Mouse (Mus musculus) small intestine, adult 2 months (tissue): Measurements from ENCODE around the gene Epas1. TPM values are rescaled to one million over a fixed set of nuclear protein-coding genes. Genes with fewer than 3 reads are reported as not detected.

Experiments
- H3K27ac ChIP-seq: fragments of 200-500 bp; 2 replicates; pipeline ENCODE4 v1.5.1; 2012; ENCODE audit warnings: low read depth, low read length, control low read depth, inconsistent platforms; ENCODE audit not compliant: insufficient read depth
- H3K27me3 ChIP-seq: fragments of 200-500 bp; 2 replicates; pipeline ENCODE4 v1.6.1; 2012; ENCODE audit warnings: mild to moderate bottlenecking, moderate library complexity, low read length, inconsistent platforms; ENCODE audit not compliant: control insufficient read depth, insufficient read depth
- H3K36me3 ChIP-seq: fragments of 200-500 bp; 2 replicates; pipeline ENCODE4 v1.6.1; 2012; ENCODE audit warnings: mild to moderate bottlenecking, low read length, control low read depth, inconsistent platforms; ENCODE audit not compliant: control insufficient read depth, insufficient read depth
- H3K4me1 ChIP-seq: fragments of 200-500 bp; 2 replicates; pipeline ENCODE4 v1.6.1; 2012; ENCODE audit warnings: low read length, inconsistent platforms, mixed read lengths; ENCODE audit not compliant: control insufficient read depth, insufficient read depth, insufficient read length
- H3K4me3 ChIP-seq: fragments of 200-500 bp; 2 replicates; pipeline ENCODE4 v1.5.1; 2012; ENCODE audit warnings: low read depth, mild to moderate bottlenecking, control low read depth, inconsistent platforms, low read length, moderate library complexity
- CTCF ChIP-seq: fragments of 200-500 bp; IDR thresholded peaks from 2 replicates; pipeline ENCODE4 v1.5.1; 2012; ENCODE audit warnings: low read depth, mild to moderate bottlenecking, control low read depth, inconsistent platforms, low read length, moderate library complexity, mixed read lengths; ENCODE audit not compliant: insufficient replicate concordance, insufficient read length; ENCODE audit errors: extremely low read depth
- POLR2A ChIP-seq: fragments of 200-500 bp; IDR thresholded peaks from 2 replicates; pipeline ENCODE4 v1.6.1; 2012; ENCODE audit warnings: low read depth, mild to moderate bottlenecking, control low read depth, inconsistent platforms, low read length, moderate library complexity
- WGBS: fragments of 180-500 bp; shearing (Covaris S2); methylation state at CpG from one replicate; pipeline ENCODE4 v1.1.7; 2018; 5-methylcytosine and 5-hydroxymethylcytosine counted together
- polyA plus RNA-seq: library from polyadenylated mRNA; depleted of rRNA; stranded (reverse); fragments of >200 nt; gene quantifications from 2 replicates; pipeline ENCODE4 v1.2.3, GENCODE M21; 2012; rRNA removed

Gene Epas1
- polyA plus RNA-seq, 1 experiment: 52.0 TPM

GRCm38 (mm10) chr17:86877747-86878146, 124.2 kb downstream of the Epas1 start:
- peaks cover 10% of the 10 kb centered on the region; the same call in 1 of the 2 replicates for H3K4me1 ChIP-seq
- 55% methylated on average over 2 of the region's 2 CpGs for WGBS
- no peaks in the 10 kb centered on the region for H3K36me3 ChIP-seq
- no peaks in the 10 kb centered on the region for H3K27me3 ChIP-seq
- H3K4me3 ChIP-seq: no peak overlapping the region
- H3K27ac ChIP-seq: no peak overlapping the region
- TF ChIP-seq CTCF (no peak), POLR2A (no peak)

- Histone ChIP-seq H3K27me3 (no peaks in the 10 kb centered on the region), H3K4me1 (peaks cover 10% of the 10 kb centered on the region; the same call in 1 of the 2 replicates), H3K27ac (no peak overlapping the region), H3K4me3 (no peak overlapping the region), H3K36me3 (no peaks in the 10 kb centered on the region)
- 65% methylated on average over 10 of the region's 10 CpGs for WGBS
- TF ChIP-seq POLR2A: no peak
- TF ChIP-seq CTCF: no peak
Measured at GRCm38 (mm10) chr17:86880056-86880455, 126.6 kb downstream of the Epas1 start.

GRCm38 (mm10) chr17:86880461-86881044, 127.1 kb downstream of the Epas1 start:
- TF ChIP-seq CTCF (no peak), POLR2A (no peak)
- Histone ChIP-seq H3K4me3 (no peak overlapping the region), H3K27ac (no peak overlapping the region), H3K36me3 (no peaks in the 10 kb centered on the region), H3K4me1 (peaks cover 10% of the 10 kb centered on the region; the same call in 1 of the 2 replicates), H3K27me3 (no peaks in the 10 kb centered on the region)
- 23% methylated on average over 4 of the region's 4 CpGs for WGBS

Other genes with a start within 250 kb of the Epas1 start
- 0.05 TPM in 1 of 2 replicates, not detected in the other for gene Gm10309, start 248.5 kb upstream of the Epas1 start, polyA plus RNA-seq
- not detected in 2 replicates for gene Tmem247, start 163.6 kb downstream of the Epas1 start, polyA plus RNA-seq
- not detected in 2 replicates for gene Atp6v1e2, start 194.2 kb downstream of the Epas1 start, polyA plus RNA-seq
- gene Rhoq, start 209.4 kb downstream of the Epas1 start, polyA plus RNA-seq: 9.3 and 14.1 TPM in 2 replicates